Mouse (Mus musculus) left cerebral cortex, postnatal 10 days (tissue): ENCODE data around the gene Cgnl1. TPM values are rescaled to one million over a fixed set of nuclear protein-coding genes. Genes with fewer than 3 reads are reported as not detected.

Experiments
- DNase-seq, 2 experiments: peaks; one replicate each; pipeline ENCODE4 v3.0.0; 2021 to 2022; ENCODE audit warnings: low spot score in 2 of 2, mixed read lengths in 1 of 2; ENCODE audit errors: extremely low spot score in 1 of 2
- intact Hi-C: fragments of 180-260 bp; cut with DNase I; formaldehyde crosslinking; loops from one replicate; pipeline ENCODE4 v1.15.1; 2025
- total RNA-seq, 2 experiments: library from RNA; stranded (reverse); gene quantifications; 2 replicates each; pipeline ENCODE4 v1.2.3; 2021

Cgnl1 gene
- 10 to 100 TPM; 10.5 to 12.7 TPM for total RNA-seq

DNA sequence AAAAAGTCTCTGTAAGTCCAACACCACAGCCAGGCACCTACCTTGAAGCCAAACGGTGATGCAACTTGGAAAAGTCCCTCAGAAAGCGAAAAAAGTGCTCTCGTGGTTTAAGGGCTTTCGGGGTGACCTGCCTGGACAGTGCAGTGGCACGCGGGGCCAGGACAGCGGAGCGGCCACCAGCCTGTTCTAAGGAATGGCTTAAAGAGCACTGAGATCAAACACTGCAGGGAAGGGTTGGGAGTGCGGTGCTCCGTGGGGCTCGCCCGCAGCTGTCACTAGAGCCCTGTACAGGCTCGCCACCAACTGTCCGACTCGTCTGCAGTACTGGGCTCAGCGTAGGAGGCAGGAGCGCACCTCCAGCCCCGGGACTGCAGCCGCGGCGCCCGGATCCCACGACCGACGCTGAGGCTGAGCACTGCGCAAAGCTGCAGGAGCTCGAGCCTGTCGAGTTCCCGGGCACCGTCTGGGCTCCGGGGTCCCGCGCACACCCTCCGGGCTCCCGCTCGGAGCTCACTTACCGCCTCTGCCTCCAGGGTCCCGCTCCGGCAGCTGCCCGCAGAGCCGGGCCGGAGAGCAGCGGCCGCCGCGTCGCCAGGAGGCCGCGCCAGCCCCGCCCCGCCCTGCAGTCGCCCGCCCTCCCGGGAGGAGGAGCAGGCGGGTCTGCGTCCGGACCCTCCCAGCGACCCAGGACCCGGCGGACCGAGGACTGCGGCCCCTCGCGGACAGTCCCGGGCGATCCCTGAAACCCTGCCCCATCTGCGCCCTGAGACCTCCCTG, at the start of gene Cgnl1:
Cgnl1 (minus strand) TSS at position 612 of the 777 bp plus-strand sequence.
- intact Hi-C loops: no loop called here
- peak in 1 of 2 experiments; percentile 88 for DNase-seq

DNA sequence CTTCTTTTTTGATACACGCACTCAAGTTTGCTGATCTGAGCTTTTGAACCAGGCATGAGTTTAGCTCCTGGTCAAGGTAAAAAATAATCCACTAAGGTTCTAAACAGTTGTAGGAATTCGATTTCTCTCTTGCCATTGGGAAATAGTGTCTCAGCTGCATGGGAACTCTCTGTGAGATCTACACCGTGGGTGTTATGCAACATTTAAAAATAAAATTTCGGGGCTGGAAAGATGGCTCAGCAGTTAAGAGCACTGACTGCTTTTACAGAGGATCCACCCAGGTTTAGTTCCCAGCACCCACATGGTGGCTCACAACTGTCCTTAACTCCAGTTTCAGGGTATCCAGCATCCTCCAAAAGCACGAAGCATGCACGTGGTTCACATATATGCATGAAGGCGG, 47.1 kb upstream of the Cgnl1 start:
- intact Hi-C loops: no loop called here
- DNase-seq: no peak

DNA sequence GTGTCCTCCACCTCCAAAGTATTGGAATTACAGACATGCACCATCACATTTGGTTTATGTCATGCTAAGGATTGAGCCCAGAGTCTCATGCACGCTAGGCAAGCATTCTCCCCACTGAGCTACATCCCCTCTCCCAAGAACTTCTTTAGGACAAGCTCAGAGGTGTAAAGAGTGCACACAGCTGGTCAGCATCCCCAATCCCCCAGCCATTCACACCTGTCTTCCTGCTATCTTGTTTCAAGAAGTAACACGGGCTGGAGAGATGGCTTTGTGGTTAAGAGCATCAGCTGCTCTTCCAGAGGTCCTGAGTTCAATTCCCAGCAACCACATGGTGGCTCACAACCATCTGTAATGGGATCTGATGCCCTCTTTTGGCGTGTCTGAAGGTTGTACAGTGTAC, 44.7 kb upstream of the Cgnl1 start:
- intact Hi-C loops: no loop called here
- no peak for DNase-seq

DNA sequence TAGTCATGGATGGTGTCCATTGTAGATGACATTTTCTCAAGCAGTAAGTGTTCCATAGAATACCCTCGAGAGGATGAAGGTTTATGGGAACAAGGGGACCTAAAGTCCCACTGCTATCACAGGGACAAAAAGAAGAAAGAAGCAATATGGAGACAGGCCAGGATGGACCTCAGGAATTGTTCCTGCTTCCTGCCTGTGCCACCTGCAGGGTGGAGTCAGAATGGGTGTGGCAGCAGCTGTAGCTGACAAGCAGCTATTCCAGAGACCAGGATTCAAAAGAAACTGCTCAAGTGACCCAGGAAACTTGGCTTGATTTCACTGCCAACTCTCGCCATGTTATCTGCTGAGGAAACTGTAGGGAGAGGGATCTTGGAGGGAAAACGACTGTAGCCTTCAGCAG, 42.2 kb upstream of the Cgnl1 start:
- intact Hi-C loops: no loop called here
- DNase-seq: no peak

DNA sequence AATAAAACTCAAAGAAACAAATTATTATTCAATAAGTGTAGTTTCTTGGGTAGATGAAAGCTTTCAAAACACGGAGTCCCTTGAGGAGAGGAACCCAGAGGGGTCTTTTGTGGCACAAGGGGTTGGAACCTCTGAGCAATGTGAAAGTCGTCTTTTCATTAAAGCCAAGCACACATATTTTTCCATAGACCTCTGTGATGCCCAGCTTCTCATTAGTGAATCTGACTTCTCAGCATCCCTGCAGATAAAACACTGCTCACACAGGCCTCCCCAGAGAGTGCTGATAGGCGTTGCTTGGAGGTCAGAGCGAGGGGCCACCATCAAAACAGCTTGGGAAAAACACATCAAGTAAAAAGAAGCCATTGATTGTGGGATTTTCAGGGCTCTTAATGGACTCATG, 41.5 kb upstream of the Cgnl1 start:
- intact Hi-C loops: no loop called here
- DNase-seq: no peak

DNA sequence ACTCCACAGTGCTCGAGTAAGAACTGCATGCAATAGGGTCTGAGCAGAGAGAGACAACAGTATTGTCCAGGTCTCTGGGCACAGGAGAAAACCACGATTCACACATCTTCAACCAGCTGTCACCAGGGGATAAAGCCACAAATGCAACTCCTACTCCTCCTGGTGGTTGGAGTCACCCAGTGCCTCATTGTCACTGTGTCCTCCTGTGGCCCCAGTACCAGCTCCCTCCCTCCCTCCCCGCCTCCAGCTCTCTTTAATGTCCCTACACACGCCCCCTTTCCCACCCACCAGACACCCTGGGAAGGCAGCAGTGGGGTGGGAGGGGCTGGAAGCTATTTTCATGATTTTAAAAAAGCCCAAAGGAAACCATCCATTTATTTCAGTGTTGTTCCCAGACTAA, 41.0 kb upstream of the Cgnl1 start:
- peak in 1 of 2 experiments; percentile 82 for DNase-seq
- intact Hi-C loops: no loop called here

DNA sequence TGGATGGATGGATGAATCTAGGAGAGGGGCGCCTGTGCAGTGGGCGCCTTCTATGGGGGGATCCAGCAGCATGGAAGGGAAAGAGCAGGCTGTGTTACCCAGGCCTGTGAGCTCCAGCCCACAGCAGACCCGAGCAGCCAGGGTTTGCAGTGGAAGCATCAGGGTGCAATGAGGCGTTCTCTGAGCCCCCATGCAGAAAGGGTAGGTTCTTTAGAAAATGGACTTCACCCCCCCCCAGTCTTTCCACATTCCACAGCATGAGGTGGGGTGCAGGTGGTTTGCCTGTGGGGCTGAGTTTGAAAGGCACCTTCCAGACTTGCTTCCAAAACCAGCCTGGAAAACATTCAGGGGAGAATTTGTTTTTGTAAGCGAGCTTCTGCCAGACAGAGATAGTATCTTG, 40.0 kb upstream of the Cgnl1 start:
- DNase-seq: no peak
- intact Hi-C loops: no loop called here

DNA sequence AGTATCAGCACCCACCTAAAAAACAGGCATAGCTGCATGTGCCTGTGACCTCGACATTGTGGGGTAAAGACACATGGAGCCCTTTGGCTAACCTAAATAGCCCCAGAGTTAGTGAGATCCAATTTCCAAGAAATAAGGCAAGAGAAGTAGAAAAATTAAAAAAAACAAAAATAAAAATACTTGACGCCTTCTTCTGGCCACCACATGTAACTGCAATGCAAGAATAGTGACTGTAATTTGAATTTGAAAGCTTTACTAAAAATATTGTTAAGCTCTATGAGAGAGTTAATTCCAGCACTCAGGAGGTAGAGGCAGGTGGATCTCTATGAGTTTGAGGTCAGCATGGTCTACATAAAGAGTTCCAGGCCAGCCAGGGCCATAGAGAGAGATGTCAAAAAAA, 39.3 kb upstream of the Cgnl1 start:
- no peak for DNase-seq

DNA sequence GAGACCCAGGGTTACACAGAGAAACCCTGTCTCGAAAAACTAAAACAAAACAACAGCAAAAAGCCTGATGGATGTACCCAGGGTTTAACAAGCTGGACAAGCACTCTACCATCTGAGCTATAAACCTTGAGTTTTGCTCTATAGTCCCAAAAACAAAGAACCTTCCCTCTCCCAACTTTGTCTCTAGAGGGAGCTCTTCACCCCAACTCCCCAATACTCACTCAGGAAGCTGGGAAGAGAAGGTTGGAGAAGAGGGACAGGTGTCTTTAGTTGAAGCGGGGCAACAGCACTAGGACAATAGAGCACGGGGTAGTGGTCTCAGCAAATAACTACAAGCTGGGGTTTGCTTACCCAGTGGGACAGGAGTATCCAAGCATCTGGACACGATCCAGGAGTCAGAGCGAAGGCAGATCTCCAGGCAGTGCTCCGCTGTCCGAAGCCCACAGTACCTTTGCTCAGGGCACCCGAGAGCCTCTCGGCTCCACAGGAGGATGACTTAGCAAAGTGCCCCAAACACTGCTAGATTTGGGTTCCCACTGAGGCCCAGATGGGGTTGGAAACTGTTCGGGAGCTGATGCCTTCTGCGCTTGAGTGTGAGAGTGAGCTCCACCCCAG, 37.3 kb upstream of the Cgnl1 start:
- intact Hi-C loops: no loop called here
- no peak for DNase-seq

More for the DNA sequence above, 39.3 kb upstream of the Cgnl1 start:
- intact Hi-C loops: no loop called here

DNA sequence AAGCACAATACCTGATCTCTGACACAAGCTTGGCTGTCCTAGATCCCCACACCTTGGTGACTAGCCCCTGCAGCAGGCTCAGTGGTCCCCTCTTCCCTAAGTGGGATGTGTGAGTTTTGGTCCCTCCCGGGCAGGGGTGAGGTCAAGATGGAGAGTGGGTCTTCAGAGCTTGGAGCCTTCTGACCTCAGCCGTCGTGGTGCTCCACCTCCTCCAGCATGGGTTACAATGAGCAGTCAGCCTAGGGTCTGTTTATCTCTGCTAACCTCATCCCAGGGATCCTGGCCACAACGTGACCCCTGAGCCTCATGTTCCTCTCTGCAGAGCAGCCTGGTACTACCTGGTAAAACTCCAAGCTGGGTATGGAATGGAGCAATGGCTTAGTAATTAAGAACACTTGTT, 36.4 kb upstream of the Cgnl1 start:
- intact Hi-C loops: no loop called here
- DNase-seq: no peak

DNA sequence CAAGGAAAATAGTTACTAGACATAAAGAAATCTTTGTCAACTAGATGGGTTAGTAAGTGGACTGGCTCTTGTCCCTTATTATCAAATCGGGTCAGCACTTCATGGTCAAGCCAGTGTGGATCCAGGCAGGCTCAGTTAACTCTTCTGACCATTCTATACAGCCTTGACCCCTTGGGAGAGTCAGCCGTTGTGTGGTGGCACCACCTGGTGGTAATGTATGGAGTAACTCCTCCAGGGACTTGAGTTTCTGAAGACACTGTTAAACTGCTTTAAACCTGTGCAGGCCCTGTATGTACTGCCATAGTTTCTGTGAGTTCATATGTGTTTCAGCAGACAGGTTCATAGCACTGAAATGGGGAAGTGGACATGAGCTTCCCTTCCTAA, 35.0 kb upstream of the Cgnl1 start:
- DNase-seq: peak; percentile 41 to 83

DNA sequence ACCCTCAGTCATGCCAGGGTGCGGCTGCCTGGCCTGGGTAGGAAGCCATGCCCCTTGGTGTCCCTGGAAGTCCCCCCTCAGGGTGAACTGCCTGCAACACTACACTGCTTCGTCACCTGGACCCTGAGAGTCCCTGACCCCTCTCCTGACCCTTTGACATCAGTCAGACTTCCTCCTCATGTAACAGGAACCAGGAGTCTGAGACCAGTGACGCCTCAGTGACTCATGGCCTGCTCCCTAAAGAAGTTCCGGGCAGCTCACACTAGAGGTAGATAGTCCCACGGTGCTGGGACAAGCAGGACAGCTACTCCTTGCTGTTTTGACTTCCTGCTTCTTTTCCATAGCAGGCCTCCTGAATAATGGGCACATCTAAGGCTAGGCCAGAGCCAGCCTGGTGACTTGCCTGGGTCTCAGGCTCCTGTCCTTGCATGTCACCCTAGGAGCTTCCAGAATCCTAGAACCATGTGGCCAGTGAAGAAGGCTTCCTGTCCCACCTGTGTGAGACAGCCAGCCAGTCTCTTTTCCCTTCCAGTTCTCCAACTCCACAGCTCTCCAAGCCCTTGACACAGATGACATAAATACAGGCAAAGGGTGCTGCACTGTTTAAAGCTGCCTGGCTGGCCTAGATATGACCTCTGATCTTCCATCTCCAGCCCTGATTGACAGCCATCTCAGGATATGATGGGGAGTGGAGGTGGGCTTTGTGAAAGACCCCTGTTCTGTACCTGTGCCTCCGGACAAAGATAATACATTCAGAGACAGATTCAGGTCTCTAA, 34.4 kb upstream of the Cgnl1 start:
- no peak for DNase-seq
- intact Hi-C loops: loop anchor here (1.0 kb wide), 1 partner anchor 160 kb away; no protein-coding TSS in a partner anchor

More for the DNA sequence above, 35.0 kb upstream of the Cgnl1 start:
- intact Hi-C loops: loop anchor here (1.0 kb wide), 1 partner anchor 160 kb away; no protein-coding TSS in a partner anchor

DNA sequence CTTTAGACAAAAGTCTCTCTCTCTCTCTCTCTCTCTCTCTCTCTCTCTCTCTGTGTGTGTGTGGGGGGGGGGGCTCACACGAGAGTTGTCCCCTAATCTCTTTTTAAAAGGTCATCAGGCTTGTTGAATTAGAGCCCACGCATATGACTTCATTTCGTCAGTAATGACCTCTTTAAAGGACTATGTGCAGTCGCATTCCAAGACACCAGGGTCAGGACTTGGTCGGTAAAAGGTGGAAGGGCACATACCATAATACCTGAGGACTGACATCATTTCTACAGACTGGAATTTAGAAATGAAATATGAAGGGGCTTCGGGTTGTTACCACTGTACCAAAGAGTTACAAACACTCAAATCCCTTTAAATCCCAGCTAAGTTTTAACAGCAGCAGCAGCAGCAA, 32.7 kb upstream of the Cgnl1 start:
- no peak for DNase-seq
- intact Hi-C loops: no loop called here

DNA sequence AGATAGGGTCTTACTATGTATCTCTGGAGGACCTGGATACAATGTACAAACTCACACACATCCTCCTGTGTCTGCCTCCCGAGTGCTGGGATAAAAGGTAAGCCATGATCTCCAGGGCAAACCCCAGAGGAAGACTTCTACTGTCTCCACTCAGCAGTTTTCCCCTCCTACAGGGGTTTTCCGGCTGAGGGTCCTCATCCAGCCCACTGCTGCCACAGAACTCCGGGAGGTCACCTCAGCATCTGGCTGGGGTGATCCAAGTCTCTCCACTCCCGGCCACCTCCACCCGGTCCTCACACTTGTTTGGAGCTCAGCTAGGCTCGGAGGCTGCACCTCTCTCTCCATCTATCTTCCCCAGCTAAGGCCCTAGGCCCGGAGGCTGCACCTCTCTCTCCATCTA, 31.9 kb upstream of the Cgnl1 start:
- DNase-seq: no peak
- intact Hi-C loops: no loop called here

DNA sequence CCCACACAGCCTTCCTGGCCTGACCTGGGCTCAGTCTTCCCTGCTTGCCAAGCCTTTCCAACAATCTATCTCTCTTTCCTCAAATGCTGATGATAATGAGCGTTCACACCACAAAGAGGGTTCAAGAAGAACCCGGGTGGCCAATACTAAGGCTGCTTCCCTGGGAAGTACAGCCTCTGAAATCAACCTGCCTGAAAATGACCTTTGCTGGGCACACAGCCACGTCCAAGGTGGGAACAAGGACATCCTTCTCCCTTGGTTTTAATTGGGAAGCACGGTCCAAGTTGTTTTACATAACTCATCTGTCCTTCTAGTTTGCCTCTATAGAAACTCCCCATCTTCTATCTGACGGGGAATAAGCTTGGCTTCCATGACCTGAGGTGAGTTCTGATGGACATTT, 28.2 kb upstream of the Cgnl1 start:
- intact Hi-C loops: no loop called here

DNA sequence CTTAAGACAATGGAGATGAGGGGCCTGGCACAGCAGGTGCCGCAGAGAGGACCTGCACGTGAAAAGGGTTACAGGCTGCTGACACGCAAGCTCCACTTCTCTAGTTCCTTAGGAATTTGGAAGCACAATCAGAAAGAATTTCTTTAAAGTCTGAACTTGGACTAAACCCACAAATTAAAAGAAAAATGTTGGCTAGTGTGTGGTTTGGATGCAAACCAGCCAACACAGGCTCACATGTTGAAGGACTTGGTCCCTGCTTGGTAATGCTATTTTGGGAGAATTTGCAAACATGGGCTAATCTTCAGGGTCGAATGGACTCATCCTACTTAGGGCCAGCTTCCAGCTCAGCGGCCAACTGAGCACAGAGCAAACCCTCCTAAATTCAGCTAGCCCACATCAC, 26.8 kb upstream of the Cgnl1 start:
- intact Hi-C loops: no loop called here
- DNase-seq: no peak

More for the DNA sequence above, 28.2 kb upstream of the Cgnl1 start:
- no peak for DNase-seq

DNA sequence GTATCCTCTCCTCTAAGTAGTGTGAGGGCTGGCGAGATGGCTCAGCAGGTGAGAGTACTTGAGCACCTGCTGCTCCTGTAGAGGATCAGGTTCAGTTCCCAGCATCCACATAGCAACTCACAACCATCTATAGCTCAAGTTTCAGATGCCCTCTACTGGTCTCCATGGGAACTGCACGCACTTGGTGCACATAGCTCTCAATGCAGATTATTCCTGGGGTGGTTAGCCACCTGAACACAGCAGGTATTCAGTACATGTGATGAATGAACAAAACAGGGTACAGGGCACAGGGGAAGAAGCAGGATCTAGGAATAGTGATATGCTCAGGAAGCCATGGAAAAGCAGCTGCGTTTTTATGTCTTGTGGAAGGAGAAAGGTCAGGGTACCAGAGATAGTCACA, 6.0 kb upstream of the Cgnl1 start:
- DNase-seq: no peak
- intact Hi-C loops: no loop called here

DNA sequence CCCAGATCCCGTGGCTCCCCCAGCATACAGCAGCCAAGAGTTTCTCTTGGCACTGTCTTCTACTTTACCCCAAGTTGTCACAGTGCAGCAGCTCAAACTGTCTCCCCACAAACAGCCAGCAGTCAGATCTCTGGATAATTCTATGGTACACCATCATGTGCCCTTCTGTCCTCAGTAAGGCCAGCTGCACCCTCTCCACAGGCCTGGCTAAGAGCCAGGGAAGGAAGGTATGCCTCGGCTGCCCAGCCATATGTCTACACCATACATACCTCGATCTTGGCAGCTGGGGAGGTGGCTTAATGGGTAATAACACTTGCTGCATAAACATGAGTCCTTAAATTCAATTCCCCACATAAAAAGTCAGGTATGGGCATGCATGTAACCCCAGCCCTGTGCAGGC, 4.9 kb upstream of the Cgnl1 start:
- DNase-seq: no peak
- intact Hi-C loops: no loop called here

DNA sequence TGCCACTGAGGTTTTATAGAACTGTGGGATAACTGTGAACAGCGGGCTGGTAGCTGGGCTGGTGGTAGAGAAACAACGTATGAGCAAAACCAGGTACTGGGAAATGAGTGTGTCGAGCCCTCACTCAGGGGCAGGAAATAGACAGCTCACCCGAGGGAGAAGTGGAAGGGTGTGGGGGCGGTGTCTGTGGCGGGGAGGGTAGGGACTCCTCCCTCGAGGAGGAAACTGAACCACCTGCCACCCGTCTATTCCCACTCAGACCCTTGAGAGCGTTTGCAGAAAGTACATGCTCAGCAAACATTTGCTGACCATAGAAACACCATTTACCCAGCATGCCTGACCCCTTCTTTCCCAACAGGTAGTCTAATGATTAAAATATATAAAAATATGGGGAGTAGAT, 2.2 kb upstream of the Cgnl1 start:
- intact Hi-C loops: no loop called here
- no peak for DNase-seq

DNA sequence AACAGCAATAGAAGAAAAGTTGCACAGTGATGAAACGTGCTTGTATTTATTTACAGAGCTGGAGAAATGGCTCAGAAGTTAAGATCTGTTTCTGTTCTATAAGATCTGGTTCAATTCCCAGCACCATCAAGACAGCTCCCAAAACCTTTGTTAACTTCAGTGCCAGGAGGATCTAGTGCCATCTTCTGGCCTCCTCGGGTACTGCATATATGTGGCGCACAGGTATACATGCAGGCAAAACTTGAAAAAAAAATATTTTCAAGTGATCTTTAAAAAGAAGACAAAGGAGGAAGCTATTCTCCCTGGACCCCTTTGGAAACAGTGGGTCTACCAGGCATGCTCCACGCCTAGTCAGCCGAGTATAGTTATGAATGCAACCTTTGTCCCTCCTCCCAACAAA, 936 bp upstream of the Cgnl1 start:
- DNase-seq: no peak
- intact Hi-C loops: no loop called here
